Mouse (Mus musculus) small intestine, adult 2 months (tissue): ENCODE measurements at regions not wholly inside any gene's neighbourhood (a gene's known extent, or its start where the extent isn't known, plus 50 kb on each side); places are given as distances from the start of the nearest gene placed in this dataset.

Experiments used
- CTCF ChIP-seq: fragments of 200-500 bp; IDR thresholded peaks from 2 replicates; pipeline ENCODE4 v1.5.1; 2012; ENCODE audit warnings: low read depth, mild to moderate bottlenecking, control low read depth, inconsistent platforms, low read length, moderate library complexity, mixed read lengths; ENCODE audit not compliant: insufficient replicate concordance, insufficient read length; ENCODE audit errors: extremely low read depth
- POLR2A ChIP-seq: fragments of 200-500 bp; IDR thresholded peaks from 2 replicates; pipeline ENCODE4 v1.6.1; 2012; ENCODE audit warnings: low read depth, mild to moderate bottlenecking, control low read depth, inconsistent platforms, low read length, moderate library complexity

GRCm38 (mm10) chr2:10978772-10979171 lies 193.1 kb upstream of the Prkcq start:
- TF ChIP-seq POLR2A (no peak), CTCF (no peak)
